Mouse (Mus musculus) adipocyte (in vitro differentiated cells): ENCODE data around the gene Zfp988.
"Not testable (repeated sequence)": the region's sequence is repeated elsewhere in the genome, so short reads cannot be mapped to it uniquely, and the experiment has no call there.

Source experiments
- DNase-seq: peaks from one replicate; pipeline ENCODE4 v3.0.0-alpha.2; 2016; ENCODE audit warnings: low spot score

The Zfp988 gene

GRCm38 (mm10) chr4:147343042-147343908, 37.8 kb downstream of the Zfp988 start:
- peak; percentile 26 for DNase-seq

- DNase-seq, result not testable (repeated sequence)
These were observed 39.6 kb downstream of the Zfp988 start for GRCm38 (mm10) chr4:147345061-147345554.

- not testable (repeated sequence) for DNase-seq
These were observed 41.0 kb downstream of the Zfp988 start for GRCm38 (mm10) chr4:147346361-147347035.

- DNase-seq, result not testable (repeated sequence)
These were observed 41.8 kb downstream of the Zfp988 start for GRCm38 (mm10) chr4:147347300-147347699.

- not testable (repeated sequence) for DNase-seq
These were observed 42.4 kb downstream of the Zfp988 start for GRCm38 (mm10) chr4:147347880-147348279.

GRCm38 (mm10) chr4:147348401-147348800, 42.9 kb downstream of the Zfp988 start:
- DNase-seq, result not testable (repeated sequence)

GRCm38 (mm10) chr4:147348906-147349686, 43.6 kb downstream of the Zfp988 start:
- not testable (repeated sequence) for DNase-seq

GRCm38 (mm10) chr4:147349687-147350415, 44.4 kb downstream of the Zfp988 start:
- DNase-seq, result not testable (repeated sequence)

GRCm38 (mm10) chr4:147350541-147350940, 45.1 kb downstream of the Zfp988 start:
- not testable (repeated sequence) for DNase-seq

GRCm38 (mm10) chr4:147351376-147351980, 46.0 kb downstream of the Zfp988 start:
- not testable (repeated sequence) for DNase-seq

- not testable (repeated sequence) for DNase-seq
These were observed 48.2 kb downstream of the Zfp988 start for GRCm38 (mm10) chr4:147353626-147354025.

GRCm38 (mm10) chr4:147356042-147356441, 50.6 kb downstream of the Zfp988 start:
- DNase-seq, result not testable (repeated sequence)

GRCm38 (mm10) chr4:147357195-147357594, 51.7 kb downstream of the Zfp988 start:
- DNase-seq, result not testable (repeated sequence)

GRCm38 (mm10) chr4:147361003-147361402, 55.5 kb downstream of the Zfp988 start, which contains the start of gene Zfp978:
TSS of gene Zfp978 (plus strand) at chr4:147361303.
- not testable (repeated sequence) for DNase-seq

GRCm38 (mm10) chr4:147361872-147362271, 56.4 kb downstream of the Zfp988 start:
- not testable (repeated sequence) for DNase-seq

GRCm38 (mm10) chr4:147369564-147369963, 64.1 kb downstream of the Zfp988 start:
- DNase-seq, result not testable (repeated sequence)

- DNase-seq, result not testable (repeated sequence)
These were observed 77.7 kb downstream of the Zfp988 start for GRCm38 (mm10) chr4:147383199-147383598.
